10 mouse cellular contexts compared by ENCODE assay signal in genomic region chr9:72411746-72412145, GRCm38 (mm10). TPM values are rescaled to one million over a fixed set of nuclear protein-coding genes. Genes with fewer than 3 reads are reported as not detected.
DNase-seq lines count a peak whose midpoint lies in the region; ATAC-seq and TF ChIP-seq lines count a peak whose summit lies in the region.
"Had no signal": no experiment of that assay in that cellular context is flagged by ENCODE, and none has a peak within 500 bp of the region (broad histone marks: within the 10 kb centered on the region; RNA-seq: fewer than 3 reads in every experiment).

No protein-coding gene starts in this region.

- H3K27ac ChIP-seq in heart, adult 2 months, result no peak overlapping the region
- no peak overlapping the region for H3K27ac ChIP-seq in midbrain, embryonic 14.5 days (replicated peaks; ENCODE audit: low read depth, low read length)
- no peak overlapping the region for H3K27ac ChIP-seq in midbrain, embryonic 15.5 days
- H3K27ac ChIP-seq: midbrain, embryonic 12.5 days had no signal

- no peak for TF ChIP-seq POLR2A in heart, adult 2 months (IDR thresholded peaks at IDR 0.05; ENCODE audit: insufficient read depth, low read depth, low read length)

- no peak overlapping the region for H3K4me3 ChIP-seq in heart, adult 2 months
- no peak overlapping the region for H3K4me3 ChIP-seq in midbrain, embryonic 14.5 days (replicated peaks; ENCODE audit: low read depth, low read length)
- H3K4me3 ChIP-seq in midbrain, embryonic 15.5 days, result no peak overlapping the region
- H3K4me3 ChIP-seq: heart, embryonic 12.5 days; midbrain, embryonic 12.5 days had no signal

- ATAC-seq in midbrain, embryonic 14.5 days (ENCODE audit: low FRiP score, low TSS enrichment), result no peak
- ATAC-seq in midbrain, embryonic 15.5 days (replicated peaks), result no peak
- ATAC-seq: activated CD4-positive, CD25-positive, alpha-beta regulatory T cell, adult 4 months had no signal

- peaks cover 1% of the 10 kb centered on the region; the same call in 1 of the 2 replicates for H3K4me1 ChIP-seq in heart, adult 2 months (ENCODE audit: control insufficient read depth, insufficient read depth, low read length)
- peaks cover 6% of the 10 kb centered on the region; the same call in 1 of the 2 replicates for H3K4me1 ChIP-seq in midbrain, embryonic 14.5 days (ENCODE audit: control insufficient read depth, insufficient read depth, low read length)
- H3K4me1 ChIP-seq in midbrain, embryonic 15.5 days, result peaks cover 14% of the 10 kb centered on the region

- TF ChIP-seq CTCF in heart, adult 2 months (IDR thresholded peaks at IDR 0.05), result 0 out of 2 replicates have a peak, but pooled peaks have one; percentile 15

- H3K9ac ChIP-seq in heart, adult 2 months (ENCODE audit: low read depth, low read length), result no peak overlapping the region
- no peak overlapping the region for H3K9ac ChIP-seq in midbrain, embryonic 14.5 days (replicated peaks; ENCODE audit: low read length)
- H3K9ac ChIP-seq in midbrain, embryonic 15.5 days, result no peak overlapping the region
- H3K9ac ChIP-seq: heart, embryonic 12.5 days; midbrain, embryonic 12.5 days had no signal

- no peaks in the 10 kb centered on the region for H3K9me3 ChIP-seq in midbrain, embryonic 14.5 days (ENCODE audit: control insufficient read depth, low read length)
- H3K9me3 ChIP-seq in midbrain, embryonic 15.5 days, result no peaks in the 10 kb centered on the region
- H3K9me3 ChIP-seq: heart, embryonic 12.5 days; midbrain, embryonic 12.5 days had no signal

- H3K79me2 ChIP-seq in heart, adult 2 months (replicated peaks; ENCODE audit: control insufficient read depth, insufficient read depth, low read length), result no peaks in the 10 kb centered on the region

- no peaks in the 10 kb centered on the region for H3K27me3 ChIP-seq in heart, adult 2 months (ENCODE audit: control insufficient read depth, insufficient read depth, low read length)
- H3K27me3 ChIP-seq in midbrain, embryonic 14.5 days (ENCODE audit: control insufficient read depth, insufficient read depth, low read length), result no peaks in the 10 kb centered on the region
- no peaks in the 10 kb centered on the region for H3K27me3 ChIP-seq in midbrain, embryonic 15.5 days (replicated peaks)
- H3K27me3 ChIP-seq: heart, embryonic 12.5 days had no signal

- DNase-seq in heart, adult 2 months, result no peak
- no peak for DNase-seq in heart, postnatal 25 days (ENCODE audit: low spot score)
- DNase-seq in midbrain, embryonic 14.5 days, result peak; percentile 75
- DNase-seq in brain, adult 2 months (ENCODE audit: low read depth, low spot score), result peak; percentile 46
- DNase-seq in thymus, postnatal 36 days, result peak; percentile 45 to 47
- no peak for DNase-seq in adrenal gland, postnatal 25 days

- no peaks in the 10 kb centered on the region for H3K36me3 ChIP-seq in heart, adult 2 months (ENCODE audit: control insufficient read depth, insufficient read depth, low read length)
- H3K36me3 ChIP-seq in midbrain, embryonic 14.5 days (ENCODE audit: control insufficient read depth, insufficient read depth, low read length), result no peaks in the 10 kb centered on the region
- H3K36me3 ChIP-seq in midbrain, embryonic 15.5 days (replicated peaks), result no peaks in the 10 kb centered on the region
- H3K36me3 ChIP-seq: heart, embryonic 12.5 days; midbrain, embryonic 12.5 days had no signal

- H3K4me2 ChIP-seq in midbrain, embryonic 14.5 days (ENCODE audit: low read length), result no peak overlapping the region
- H3K4me2 ChIP-seq in midbrain, embryonic 15.5 days, result no peak overlapping the region
- H3K4me2 ChIP-seq: heart, embryonic 12.5 days; midbrain, embryonic 12.5 days had no signal

- no peak for TF ChIP-seq EP300 in heart, adult 2 months (IDR thresholded peaks at IDR 0.05; ENCODE audit: insufficient read depth, low read depth, low read length)

- intact Hi-C loops in heart, adult 2 months (cut with DNase I), result no loop called here
- intact Hi-C loops in heart, postnatal 25 days (cut with DNase I), result no loop called here

- WGBS in heart, adult 2 months, result 83% methylated on average over 2 of the region's 2 CpGs
- WGBS in midbrain, embryonic 14.5 days, result 88% methylated on average over 2 of the region's 2 CpGs
- WGBS in midbrain, embryonic 15.5 days, result 80% methylated on average over 2 of the region's 2 CpGs

RNA-seq across cellular contexts. Expression of gene Mns1, which starts 26.1 kb away (rescaled TPM):
- total RNA-seq in heart, adult 2 months (2021), result under 1 TPM; 0.14 to 0.42 TPM
- 0.06 and 0.16 TPM in 2 replicates for polyA plus RNA-seq in heart, adult 2 months (2012; rRNA removed)
- total RNA-seq in heart, postnatal 25 days (2021), result under 1 TPM; 0.11 to 0.13 TPM
- polyA plus RNA-seq in midbrain, embryonic 14.5 days (2014; fragmentation: Nextera tagmentation; extraction: Ambion mirVana), result 4.9 and 10.3 TPM in 2 replicates
- 6.5 and 7.4 TPM in 2 replicates for polyA plus RNA-seq in midbrain, embryonic 15.5 days (2015; fragmentation: Nextera tagmentation; extraction: Ambion mirVana)
- total RNA-seq in adrenal gland, postnatal 25 days (2021), result 4.1 and 4.7 TPM in 2 replicates

Comparison
In these comparisons a context has a peak if more than half of its experiments do, and no peak if none do; other contexts are left out.
1. DNase-seq: peak in midbrain, embryonic 14.5 days (single experiment), brain, adult 2 months (single experiment) and thymus, postnatal 36 days (2 of 2); none in heart, adult 2 months (0 of 2), heart, postnatal 25 days (single experiment) and adrenal gland, postnatal 25 days (single experiment).